Mouse (Mus musculus) thymus, postnatal 36 days (tissue): ENCODE results near the gene Hecw2.

ENCODE experiments used
- DNase-seq, 2 experiments: peaks; one replicate each; pipeline ENCODE4 v3.0.0; 2022; ENCODE audit warnings: mixed read lengths in 2 of 2

The Hecw2 gene

DNA sequence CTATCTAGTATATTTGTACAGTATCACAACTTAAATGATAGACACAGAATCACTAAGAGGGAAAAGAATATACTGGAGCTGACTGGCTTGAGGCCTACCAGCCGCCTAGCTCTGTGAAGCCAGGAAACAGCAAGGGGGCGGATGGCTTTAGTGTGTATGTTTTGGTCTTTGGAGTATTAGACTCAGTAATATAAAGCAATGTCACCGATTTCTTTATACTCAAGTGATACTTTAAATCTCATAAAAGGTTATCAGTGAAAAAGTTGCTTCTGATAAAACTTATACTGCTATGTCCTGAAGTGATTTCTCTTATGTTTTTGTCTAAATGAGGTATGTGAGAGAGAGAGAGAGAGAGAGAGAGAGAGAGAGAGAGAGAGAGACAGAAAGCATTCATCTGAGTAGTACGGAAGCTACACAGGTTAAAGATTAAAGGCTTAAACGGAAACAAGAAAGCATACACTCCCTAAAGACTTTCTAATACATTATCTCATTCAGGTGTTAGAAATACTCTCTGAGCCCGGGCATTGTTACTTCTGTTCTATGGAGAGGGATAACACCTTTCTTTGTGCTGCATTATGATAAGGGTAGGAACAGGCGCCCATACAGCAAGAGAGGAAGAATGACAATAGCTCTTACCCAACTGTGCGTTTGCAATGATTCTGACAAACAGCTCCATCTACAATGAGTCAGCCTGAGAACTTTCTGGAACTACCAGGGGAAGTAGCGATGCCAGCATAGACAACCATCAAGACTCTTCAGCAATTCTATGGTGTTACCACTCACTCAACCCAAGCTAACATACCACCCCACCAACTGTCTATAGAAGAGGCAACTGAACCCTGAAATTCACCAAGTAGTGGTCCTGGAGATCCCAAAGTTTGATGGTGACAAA lies 370.3 kb downstream of the Hecw2 start:
- DNase-seq = no peak

DNA sequence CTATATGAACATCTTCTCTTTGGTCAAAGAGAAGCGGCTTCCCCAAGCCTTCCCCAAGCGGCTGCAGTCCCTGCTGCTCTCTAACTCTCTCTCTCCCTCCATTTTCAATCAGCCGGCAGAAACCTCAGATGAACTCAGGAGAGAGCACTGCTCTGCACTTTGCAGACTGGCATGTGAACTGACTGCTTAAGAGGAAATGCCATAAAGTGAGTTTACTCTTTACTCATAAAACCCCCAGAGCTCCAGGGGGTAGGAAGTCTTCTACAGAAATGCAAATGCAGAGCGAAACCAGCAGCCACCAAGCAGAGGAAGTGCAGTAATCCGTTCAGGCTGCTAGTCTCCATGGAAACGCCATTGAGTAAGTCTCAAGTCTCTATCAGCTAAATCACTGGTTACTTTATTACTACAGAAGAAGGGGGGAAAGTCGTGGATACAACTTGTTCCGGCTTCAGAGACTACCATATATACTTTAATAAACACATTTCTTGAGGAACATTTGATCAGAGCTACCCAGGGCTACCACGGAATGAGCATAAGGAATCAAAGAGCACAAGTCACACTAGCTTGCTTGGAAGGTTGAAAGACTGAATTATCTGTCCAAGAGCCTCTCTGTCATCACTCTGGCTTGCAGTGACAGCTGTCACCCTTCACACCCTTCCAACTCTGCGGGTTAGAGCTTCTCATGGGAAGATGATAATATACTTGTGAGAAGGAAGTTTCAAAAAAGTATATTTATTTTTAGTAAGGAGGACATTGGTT lies 371.1 kb downstream of the Hecw2 start:
- peak; percentile 49 to 64 for DNase-seq

DNA sequence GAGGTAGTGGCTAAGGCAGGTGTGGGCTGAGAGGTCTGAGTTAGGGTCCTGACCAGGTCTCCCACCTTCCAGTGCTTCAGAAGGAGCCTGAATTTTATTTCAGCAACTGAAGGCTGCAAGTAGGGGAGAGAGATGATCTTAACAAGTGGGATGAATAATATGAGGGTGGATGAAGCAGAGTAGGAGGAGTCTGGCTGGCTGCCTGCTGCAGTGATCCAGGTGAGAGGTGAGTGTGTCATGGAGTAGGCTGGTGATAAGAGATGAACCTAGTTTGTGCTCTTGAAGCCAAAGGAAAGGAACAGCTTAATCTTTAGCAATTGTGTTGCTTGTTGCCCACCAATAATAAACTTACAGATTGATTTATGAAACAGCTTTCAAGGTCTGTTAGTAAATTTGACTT lies 373.0 kb downstream of the Hecw2 start:
- no peak for DNase-seq

DNA sequence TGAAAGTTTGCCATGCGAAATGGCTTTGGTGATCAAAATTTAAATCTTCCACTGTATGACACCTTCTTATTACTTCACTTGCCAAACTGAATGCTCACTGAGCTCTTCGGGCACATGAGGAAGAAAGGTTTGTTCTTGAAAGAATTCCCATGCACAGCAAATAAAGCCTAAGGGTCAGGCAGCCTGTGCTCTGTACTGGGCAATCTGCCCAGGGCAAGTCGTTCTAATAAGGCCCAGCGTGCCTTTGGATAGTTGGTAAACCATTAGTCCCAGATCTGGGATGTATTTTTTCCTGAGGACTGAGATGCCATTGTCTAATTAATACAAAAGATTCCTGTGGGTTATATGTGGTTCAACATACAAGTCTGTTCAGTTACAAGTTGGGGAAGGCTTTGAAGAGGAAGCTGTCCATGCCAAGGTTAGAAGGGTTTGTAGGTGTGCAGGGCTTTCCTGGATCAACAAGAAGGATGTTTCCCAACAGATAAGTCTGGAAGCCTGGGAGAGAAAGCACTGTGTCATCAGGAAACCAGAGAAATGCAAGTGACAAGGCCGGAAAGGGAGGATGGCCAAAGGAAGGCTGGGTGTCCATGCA lies 374.8 kb downstream of the Hecw2 start:
- no peak for DNase-seq

DNA sequence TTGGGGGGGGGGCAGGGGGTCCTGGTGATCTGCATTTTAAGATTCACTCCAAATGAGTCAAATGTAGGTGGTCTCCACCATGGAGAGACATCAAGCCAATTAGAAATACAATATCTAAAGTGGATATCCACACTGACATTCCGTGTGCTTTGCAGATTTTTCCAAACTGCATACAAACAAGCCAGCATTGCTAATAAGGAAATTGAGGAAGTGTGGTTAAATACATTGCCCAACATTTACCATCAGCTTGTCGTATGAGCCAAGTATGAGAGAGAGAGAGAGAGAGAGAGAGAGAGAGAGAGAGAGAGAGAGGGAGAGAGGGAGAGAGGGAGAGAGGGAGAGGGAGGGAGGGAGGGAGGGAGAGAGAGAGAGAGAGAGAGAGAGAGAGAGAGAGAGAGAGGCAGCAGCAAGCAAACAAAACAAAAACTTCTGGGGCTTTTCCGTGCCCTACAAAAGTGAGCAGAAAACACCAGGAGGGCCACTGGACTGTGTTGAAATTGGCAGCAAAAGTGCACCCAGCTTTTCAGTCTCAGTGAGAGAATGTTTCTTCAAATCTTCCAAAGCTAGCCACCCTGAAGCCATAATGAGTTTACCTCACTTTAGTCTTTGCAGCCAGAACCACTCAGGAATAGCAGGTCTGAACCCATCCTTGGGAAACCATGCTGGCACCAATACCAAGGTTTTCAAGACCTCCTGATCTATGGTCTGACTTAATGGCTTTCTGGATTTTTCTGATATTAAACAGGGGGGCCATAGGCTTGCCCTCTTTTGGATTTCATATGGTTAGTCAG lies 376.7 kb downstream of the Hecw2 start:
- DNase-seq = no peak

DNA sequence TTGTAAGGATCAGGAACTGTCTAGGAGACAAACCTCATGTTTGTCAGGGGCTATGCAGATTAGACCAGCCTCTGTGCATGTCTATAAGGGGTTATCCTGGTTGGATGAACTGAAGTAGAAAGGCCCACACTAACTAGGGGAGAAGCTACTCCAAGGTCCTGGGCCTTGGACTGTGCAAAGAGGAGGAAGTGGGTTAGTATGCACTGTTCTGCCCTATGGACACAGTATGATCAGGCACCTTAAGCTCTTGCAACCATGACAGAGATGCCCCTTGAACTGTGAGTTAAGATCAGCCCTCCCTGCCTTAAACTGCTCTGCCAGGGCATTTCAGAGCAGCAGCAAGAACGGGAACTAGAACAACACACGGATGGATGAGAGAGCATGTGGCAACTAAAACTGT lies 378.6 kb downstream of the Hecw2 start:
- DNase-seq = no peak

DNA sequence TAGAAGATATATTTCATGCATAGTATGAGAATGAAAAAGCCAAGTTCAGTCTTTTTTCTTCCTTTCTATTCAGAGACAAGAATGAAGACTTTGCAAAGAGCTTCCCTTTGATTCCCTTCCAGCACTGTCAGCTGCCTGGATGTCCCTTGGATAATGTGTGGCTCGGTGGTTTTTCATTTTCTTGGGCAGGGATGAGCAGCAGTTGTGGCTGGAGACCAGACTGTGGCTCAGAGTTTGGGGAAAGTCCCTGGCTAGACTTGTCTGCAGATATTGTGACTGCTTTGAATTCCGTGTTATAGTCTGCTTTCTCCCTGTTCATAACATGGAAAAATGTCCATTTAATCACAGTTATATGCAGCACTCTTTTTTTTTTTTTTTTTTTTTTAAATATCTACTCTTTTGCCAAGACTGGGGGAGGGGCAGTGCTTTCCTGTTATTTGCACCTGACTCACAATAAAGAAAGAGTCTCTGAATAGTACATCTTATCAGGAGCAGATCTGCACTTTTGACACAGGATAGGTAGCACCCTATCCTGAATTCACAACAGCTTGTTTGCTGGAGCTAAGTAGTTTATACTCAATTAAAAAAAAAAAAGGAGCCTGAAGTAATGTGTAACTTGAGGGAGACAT lies 380.8 kb downstream of the Hecw2 start:
- no peak for DNase-seq

DNA sequence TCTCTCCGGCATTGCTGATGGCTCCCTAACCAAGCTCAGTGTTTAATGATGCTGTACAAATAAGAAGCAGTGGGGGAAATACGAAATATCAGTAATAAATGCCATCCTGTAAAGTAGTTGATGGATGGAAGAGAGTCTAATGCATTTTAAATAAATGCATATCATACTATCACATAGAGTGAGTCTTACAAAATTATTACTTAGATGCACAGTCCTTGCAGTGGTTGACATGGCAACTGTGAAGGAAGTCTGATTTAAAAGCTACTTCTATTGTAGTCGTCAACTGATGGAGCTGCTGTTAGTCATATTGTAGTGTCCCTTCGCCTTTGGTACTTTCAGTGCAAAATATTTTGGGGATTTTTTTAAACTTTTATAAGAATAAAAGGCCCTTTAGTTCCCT lies 383.0 kb downstream of the Hecw2 start:
- no peak for DNase-seq

DNA sequence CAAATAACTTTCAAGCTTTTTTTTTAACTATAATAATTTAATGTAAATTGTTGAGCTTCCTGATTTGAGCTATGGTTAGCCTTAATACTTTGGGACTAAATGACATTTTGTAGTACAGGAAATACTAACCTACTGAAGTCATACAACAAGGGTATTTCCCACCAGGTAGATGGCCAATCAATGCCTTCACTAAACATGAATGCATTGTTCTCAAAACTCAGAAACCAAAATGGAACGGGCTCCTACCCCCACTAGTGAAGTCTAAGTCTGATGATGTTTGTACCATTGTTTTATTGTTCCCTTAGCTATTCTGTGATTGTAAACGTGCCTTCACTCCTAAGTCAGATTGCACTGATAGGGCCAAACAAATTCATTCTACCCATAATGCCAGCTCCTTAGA lies 386.7 kb downstream of the Hecw2 start:
- DNase-seq = no peak

DNA sequence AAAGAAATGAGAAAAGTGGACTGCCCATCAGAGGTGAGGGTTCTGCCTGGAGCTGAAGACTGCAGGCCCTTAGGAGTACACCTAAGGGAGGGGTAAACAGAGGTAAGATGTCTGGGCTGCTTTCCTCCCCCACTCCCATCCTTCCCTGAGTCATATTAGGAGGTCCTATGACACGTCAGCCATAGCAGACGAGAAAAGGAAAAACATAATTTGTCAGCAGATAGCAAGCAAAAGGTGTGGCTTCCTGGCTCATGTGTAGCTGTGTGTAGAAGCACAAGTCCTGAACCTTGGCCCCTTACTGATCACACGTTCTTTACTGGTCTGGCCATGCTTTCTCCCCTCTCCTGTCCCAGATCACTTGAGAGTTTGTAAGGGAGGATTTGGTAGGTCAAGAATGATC lies 397.2 kb downstream of the Hecw2 start:
- no peak for DNase-seq

DNA sequence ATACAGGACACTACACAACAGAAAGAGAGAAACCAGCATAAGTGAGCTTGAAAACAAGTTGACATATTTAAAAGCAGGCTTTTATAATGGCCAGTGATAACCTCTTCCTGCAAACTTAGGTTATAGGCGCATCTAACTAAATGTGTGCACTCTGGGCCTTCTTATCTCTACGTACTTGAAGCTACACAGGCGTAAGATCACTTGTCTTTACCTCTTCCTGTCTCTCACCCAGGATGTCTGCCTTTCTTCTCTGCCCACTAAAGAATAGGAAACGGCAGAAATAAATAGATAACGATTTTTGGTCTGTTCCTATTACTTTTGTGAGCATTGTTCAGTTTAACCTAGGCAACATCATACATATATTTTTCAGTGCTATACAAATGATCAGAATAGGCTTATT lies 397.9 kb downstream of the Hecw2 start:
- no peak for DNase-seq

DNA sequence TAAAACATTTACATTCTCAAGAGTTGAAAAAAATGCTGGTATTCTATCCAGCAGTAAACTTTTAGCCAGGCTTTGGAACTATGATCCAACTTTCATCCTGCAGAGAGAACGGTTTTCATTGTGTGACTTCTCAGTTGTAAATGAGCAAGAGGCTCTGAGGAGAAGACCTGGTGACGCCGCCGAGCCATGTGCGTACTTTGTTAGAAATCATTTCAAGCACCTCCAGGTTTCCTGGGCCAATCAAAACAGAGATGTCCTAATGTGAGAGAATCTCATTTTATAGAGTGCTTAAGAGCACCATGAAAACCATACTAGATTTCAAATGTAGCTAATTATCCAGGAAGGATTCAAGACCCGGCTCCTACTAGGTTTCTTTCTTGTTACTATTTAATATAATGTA lies 398.7 kb downstream of the Hecw2 start:
- DNase-seq = no peak

DNA sequence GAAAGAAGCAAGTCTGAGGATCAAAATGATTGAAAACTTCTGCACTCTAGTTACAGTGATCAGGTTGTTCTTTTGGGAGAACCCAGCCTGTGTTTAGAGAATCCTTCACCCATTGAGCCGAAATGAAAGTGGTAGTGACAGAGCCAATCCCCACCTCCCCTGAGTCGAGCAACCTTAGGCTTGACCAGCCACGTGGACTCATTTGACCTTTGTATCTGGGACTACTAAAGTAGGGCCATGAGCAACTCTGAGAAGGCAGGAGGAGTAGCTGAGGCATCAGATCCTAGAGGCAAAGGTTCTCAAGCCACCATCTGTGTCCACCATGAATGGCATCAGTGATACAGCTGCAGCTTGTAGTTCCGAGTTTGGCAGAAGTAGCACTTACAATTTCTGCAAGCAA lies 399.4 kb downstream of the Hecw2 start:
- no peak for DNase-seq

DNA sequence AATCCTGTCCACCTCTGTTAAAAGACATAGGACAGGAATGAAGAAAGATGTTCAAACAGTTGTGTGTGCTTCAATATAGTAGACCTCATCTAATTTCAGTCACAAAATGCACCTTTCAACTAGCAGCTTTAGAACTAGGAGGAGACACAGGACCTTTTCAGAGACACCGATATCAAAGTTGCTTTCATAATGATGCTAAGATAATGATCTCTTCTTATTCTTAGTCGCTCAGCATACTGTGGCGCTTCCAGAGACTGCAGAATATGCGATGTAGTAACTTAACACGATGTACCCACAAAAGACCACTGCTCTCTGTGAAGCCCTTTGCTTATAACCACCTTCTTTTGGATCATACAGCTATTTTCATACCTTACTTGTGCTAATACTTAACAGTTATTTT lies 399.9 kb downstream of the Hecw2 start:
- DNase-seq = no peak

DNA sequence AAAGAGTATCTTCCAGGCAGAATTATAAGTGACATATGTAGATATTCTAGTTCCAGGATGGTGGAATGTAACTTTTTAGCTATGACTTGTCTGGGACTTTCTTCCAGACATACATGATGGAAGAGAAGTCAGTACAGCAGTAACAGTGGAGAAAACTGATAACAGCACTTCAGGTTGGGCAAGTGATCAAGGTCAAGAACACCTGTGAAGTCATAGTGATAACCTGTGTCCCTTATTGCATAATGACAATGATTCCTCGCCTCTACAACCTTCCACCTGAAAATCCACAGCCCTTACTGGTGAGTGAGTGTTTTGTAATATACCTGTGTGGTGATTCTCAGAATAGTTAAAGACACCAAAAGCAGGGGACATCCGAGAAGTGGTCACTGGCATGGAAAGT lies 400.7 kb downstream of the Hecw2 start:
- no peak for DNase-seq

DNA sequence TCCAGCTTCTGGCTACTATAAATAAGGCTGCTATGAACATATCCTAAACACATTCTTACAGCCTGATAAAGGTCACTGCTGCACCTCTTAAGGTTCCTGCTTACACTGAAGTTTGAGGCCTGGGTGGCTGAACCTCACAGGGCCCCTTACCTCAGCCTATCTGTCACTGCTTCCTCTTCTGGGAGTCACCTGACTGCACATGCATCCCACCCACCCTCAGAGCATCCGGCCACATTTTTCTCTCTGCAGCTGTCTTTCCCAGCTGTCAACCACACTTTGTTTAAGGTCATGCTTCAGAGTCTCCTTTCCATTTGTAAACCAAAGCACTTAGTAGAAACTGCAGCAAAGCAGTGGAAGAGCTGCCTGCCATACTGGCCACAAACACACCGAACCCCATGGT lies 403.6 kb downstream of the Hecw2 start:
- peak; percentile 76 to 87 for DNase-seq

DNA sequence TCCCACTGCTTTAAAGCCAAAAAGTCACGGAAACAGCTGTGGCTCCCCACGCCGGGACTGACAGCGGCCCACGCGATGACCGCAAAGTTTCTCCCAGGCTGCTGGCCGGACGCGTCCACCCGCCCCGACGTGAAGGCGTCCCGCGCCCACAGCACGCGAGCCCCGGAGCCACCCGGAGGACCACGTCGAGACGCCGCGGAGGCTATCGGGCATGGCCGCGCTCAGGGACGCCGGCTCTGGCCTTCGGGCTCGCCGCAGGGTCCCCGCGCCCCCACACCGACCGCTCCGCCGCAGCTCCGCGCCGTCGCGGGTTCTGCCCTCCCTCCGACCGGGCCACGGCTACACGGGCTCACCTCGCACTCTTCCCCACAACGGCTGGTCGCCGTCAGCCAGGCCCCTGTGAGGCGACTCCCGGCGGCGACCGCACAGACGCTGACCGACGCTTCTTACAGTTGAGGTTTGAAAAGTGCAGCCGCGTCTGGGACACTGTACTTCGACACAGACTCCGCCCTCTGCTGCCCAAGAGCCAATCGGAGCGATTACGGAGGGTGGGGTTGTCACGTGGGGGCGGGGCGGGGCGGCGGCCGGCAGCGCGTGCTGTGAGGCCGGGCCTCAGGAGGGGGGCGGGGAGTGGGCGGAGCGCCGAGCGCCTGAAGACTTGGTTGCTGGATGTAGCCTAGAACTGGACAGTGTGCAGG lies 410.1 kb downstream of the Hecw2 start, which contains the start of gene Stk17b:
TSS of gene Stk17b (minus strand) at position 504 of the 698 bp plus-strand sequence.
- peak; percentile 91 to 93 for DNase-seq

DNA sequence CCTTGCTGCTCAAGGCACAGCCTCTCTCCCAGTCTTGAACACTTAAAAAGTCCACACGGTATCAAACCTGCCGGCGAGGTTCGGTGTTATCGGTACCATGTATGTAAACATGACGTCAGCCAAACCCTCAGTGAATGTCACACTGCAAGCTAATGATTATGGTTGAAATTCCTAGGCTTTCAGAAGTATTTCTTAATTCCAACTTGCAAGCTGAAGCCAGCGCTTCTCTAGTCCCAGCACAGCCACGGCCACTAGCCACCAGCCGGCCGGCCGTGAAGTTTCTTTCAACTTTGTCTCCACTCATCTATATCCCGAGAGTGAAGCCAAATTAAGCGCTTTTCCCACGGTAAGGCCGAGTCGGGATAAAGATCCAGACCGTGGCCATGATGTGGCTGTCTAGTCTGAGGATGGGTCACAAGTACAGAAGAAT lies 410.7 kb downstream of the Hecw2 start:
- DNase-seq = peak; percentile 34 to 38

DNA sequence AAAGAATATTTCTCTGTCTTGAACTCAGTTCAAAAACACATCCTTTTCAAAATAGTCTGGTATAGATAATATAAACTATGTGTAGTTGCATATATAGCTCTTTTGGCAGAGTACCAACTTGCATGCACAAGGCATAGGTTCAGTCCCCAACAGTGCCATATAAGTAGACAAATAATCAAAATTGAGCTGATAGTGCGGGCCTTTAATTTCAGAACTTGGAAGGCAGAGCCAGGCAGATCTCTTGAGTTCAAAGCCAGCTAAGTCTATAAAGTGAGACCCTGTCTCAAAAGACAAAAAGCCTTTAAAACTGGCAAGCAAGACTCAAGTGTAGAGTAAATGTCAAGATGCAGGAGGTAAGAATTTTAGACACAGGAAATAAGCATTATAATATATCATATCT lies 412.0 kb downstream of the Hecw2 start:
- no peak for DNase-seq

DNA sequence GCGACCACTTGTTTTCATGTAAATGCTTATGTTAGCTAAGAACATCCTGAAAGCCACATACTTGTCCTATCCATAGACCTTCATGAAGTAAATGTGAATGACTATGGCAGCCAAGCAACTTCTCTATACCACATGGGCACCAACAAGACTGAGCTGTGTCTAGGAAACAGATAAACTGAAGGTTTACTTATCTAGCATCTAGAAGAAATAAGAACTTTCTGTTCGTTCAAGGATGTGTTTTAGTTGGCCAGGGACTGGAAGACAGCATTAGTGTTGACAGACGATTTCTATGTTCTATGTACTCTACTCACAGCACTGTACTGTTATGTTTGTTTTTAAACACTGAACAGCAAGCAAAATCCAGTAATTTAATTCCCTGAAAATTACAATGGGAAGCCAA lies 412.9 kb downstream of the Hecw2 start:
- DNase-seq = no peak

DNA sequence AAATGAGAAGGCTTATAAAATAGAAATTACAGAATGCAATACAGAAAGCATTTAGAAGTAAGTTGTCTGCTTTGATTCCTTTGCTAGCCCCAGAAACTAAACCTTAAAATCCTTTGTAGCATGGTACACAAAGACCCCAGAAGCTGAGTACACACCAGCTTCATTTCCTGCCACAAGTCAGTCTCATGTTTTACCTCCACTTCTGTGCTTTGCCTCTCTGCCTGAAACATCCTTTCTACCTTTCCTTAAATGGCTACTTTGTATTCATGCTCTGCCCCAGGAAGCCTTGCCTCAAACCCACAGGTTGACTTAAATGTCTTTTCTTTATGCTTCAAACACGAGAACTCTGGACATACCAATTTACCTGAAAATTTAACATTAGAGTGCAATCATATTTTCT lies 413.7 kb downstream of the Hecw2 start:
- DNase-seq = peak in 1 of 2 experiments; percentile 34
